In genomic region chr12:100106275-100106895, GRCm38 (mm10) we compare ENCODE assay signal across 8 mouse cellular contexts. TPM values are rescaled to one million over a fixed set of nuclear protein-coding genes. Genes with fewer than 3 reads are reported as not detected.
DNase-seq lines count a peak whose midpoint lies in the region; ATAC-seq and TF ChIP-seq lines count a peak whose summit lies in the region.

No protein-coding gene starts in this region.

- no peak overlapping the region for H3K9ac ChIP-seq in liver, embryonic 11.5 days (ENCODE audit: low read depth, low read length)
- H3K9ac ChIP-seq in stomach, embryonic 15.5 days = no peak overlapping the region

- no peaks in the 10 kb centered on the region for H3K36me3 ChIP-seq in liver, embryonic 11.5 days (ENCODE audit: control insufficient read depth, insufficient read depth, low read length)
- no peaks in the 10 kb centered on the region for H3K36me3 ChIP-seq in stomach, embryonic 15.5 days

- peak; percentile 77 to 83 for DNase-seq in left cerebral cortex, adult 2 months (ENCODE audit: extremely low spot score in 1 of 2, low spot score in 2 of 2)
- no peak for DNase-seq in left cerebral cortex, adult 11 months (ENCODE audit: low spot score)
- DNase-seq in cerebellum, postnatal 10 days = peak; percentile 91 to 95
- DNase-seq in gastrocnemius, postnatal 10 days = peak; percentile 82
- DNase-seq in kidney, adult 18-20 months = peak; percentile 74
- DNase-seq in liver, embryonic 11.5 days (ENCODE audit: low spot score) = peak; percentile 62
- peak; percentile 95 for DNase-seq in naive thymus-derived CD4-positive, alpha-beta T cell, adult 2 months (ENCODE audit: low read depth)

- no peak overlapping the region for H3K4me3 ChIP-seq in left cerebral cortex, adult 2 months
- no peak overlapping the region for H3K4me3 ChIP-seq in liver, embryonic 11.5 days (ENCODE audit: low read depth, low read length)
- H3K4me3 ChIP-seq in stomach, embryonic 15.5 days (replicated peaks) = no peak overlapping the region

- H3K27ac ChIP-seq in left cerebral cortex, adult 2 months = no peak overlapping the region
- no peak overlapping the region for H3K27ac ChIP-seq in liver, embryonic 11.5 days (ENCODE audit: low read depth, low read length)
- H3K27ac ChIP-seq in stomach, embryonic 15.5 days = no peak overlapping the region

- intact Hi-C loops in left cerebral cortex, adult 2 months (cut with DNase I) = loop anchor here (1.0 to 5.0 kb wide), 3 partner anchors 153 to 1024 kb away; no protein-coding TSS in a partner anchor

- peaks cover 4% of the 10 kb centered on the region for H3K4me1 ChIP-seq in liver, embryonic 11.5 days (replicated peaks; ENCODE audit: control insufficient read depth, insufficient read depth, low read length)
- peaks cover 9% of the 10 kb centered on the region for H3K4me1 ChIP-seq in stomach, embryonic 15.5 days

- peak; percentile 65 for TF ChIP-seq CTCF in left cerebral cortex, adult 2 months (IDR thresholded peaks at IDR 0.05)

- no peak for ATAC-seq in liver, embryonic 11.5 days (replicated peaks; ENCODE audit: low FRiP score)
- peak; percentile 33; the same call in 1 of the 2 replicates for ATAC-seq in stomach, embryonic 15.5 days (ENCODE audit: insufficient read depth, low FRiP score, low read depth)

- H3K4me2 ChIP-seq in liver, embryonic 11.5 days = peak overlapping the region; percentile 40
- H3K4me2 ChIP-seq in stomach, embryonic 15.5 days = peak overlapping the region; percentile 25

- 12% methylated on average over 20 of the region's 20 CpGs for WGBS in liver, embryonic 11.5 days
- WGBS in stomach, embryonic 15.5 days = 11% methylated on average over 20 of the region's 20 CpGs

- no peaks in the 10 kb centered on the region; the same call in 1 of the 2 replicates for H3K27me3 ChIP-seq in liver, embryonic 11.5 days (replicated peaks; ENCODE audit: control insufficient read depth, insufficient read depth, low read length)
- no peaks in the 10 kb centered on the region for H3K27me3 ChIP-seq in stomach, embryonic 15.5 days (replicated peaks)

- no peaks in the 10 kb centered on the region for H3K9me3 ChIP-seq in liver, embryonic 11.5 days (ENCODE audit: control insufficient read depth, low read length)
- H3K9me3 ChIP-seq in stomach, embryonic 15.5 days = no peaks in the 10 kb centered on the region

RNA-seq across cellular contexts. Expression of gene Psmc1, which starts 3.6 kb away (rescaled TPM):
- total RNA-seq in left cerebral cortex, adult 2 months (2021) = 100 to 1,000 TPM; 185 to 216 TPM
- total RNA-seq in gastrocnemius, postnatal 10 days (2021) = 100 to 1,000 TPM; 168 to 201 TPM
- polyA plus RNA-seq in liver, embryonic 11.5 days (2014; fragmentation: Nextera tagmentation; extraction: Ambion mirVana) = 324 and 347 TPM in 2 replicates
- 206 and 240 TPM in 2 replicates for polyA plus RNA-seq in stomach, embryonic 15.5 days (2015; fragmentation: Nextera tagmentation; extraction: Ambion mirVana)

RNA-seq across cellular contexts. Expression of gene Nrde2, which starts 53.1 kb away (rescaled TPM):
- total RNA-seq in left cerebral cortex, adult 2 months (2021) = 10 to 100 TPM; 17.3 to 21.9 TPM
- total RNA-seq in gastrocnemius, postnatal 10 days (2021) = 10 to 100 TPM; 11.1 to 11.2 TPM
- 14.0 and 14.3 TPM in 2 replicates for polyA plus RNA-seq in liver, embryonic 11.5 days (2014; fragmentation: Nextera tagmentation; extraction: Ambion mirVana)
- 10.3 and 12.2 TPM in 2 replicates for polyA plus RNA-seq in stomach, embryonic 15.5 days (2015; fragmentation: Nextera tagmentation; extraction: Ambion mirVana)
